In genomic region chr4:151996951-151997222, GRCm38 (mm10) we compare ENCODE assay signal across 8 mouse cellular contexts. TPM values are rescaled to one million over a fixed set of nuclear protein-coding genes. Genes with fewer than 3 reads are reported as not detected.
DNase-seq lines count a peak whose midpoint lies in the region; ATAC-seq and TF ChIP-seq lines count a peak whose summit lies in the region.

No protein-coding gene starts in this region.

- DNase-seq in heart, adult 18-20 months = no peak
- DNase-seq in liver, postnatal 0 days = no peak
- no peak for DNase-seq in ovary, adult 18-20 months (ENCODE audit: low spot score)
- no peak for DNase-seq in frontal cortex, adult 2 months (ENCODE audit: extremely low spot score in 1 of 2, low spot score in 1 of 2)
- DNase-seq in cerebellum, adult 11-12 months = no peak

- H3K4me3 ChIP-seq in heart, embryonic 13.5 days = peak overlapping the region; percentile 96
- peak overlapping the region; percentile 67 for H3K4me3 ChIP-seq in ES-Bruce4 (ENCODE audit: low read depth, low read length)
- H3K4me3 ChIP-seq in forebrain, embryonic 16.5 days (replicated peaks; ENCODE audit: low read length) = peak overlapping the region; percentile 95
- H3K4me3 ChIP-seq in liver, postnatal 0 days (ENCODE audit: low read depth, low read length) = peak overlapping the region; percentile 97

- no peaks in the 10 kb centered on the region for H3K27me3 ChIP-seq in heart, embryonic 13.5 days (replicated peaks)
- H3K27me3 ChIP-seq in ES-Bruce4 (ENCODE audit: control insufficient read depth, insufficient read depth, low read length, poor library complexity, severe bottlenecking) = no peaks in the 10 kb centered on the region; the same call in 1 of the 2 replicates
- no peaks in the 10 kb centered on the region for H3K27me3 ChIP-seq in forebrain, embryonic 16.5 days (replicated peaks; ENCODE audit: control insufficient read depth, insufficient read depth, low read length)
- H3K27me3 ChIP-seq in liver, postnatal 0 days (ENCODE audit: insufficient read depth, low read length) = peaks cover 5% of the 10 kb centered on the region

- 5% methylated on average over 13 of the region's 13 CpGs for WGBS in heart, embryonic 13.5 days
- 3% methylated on average over 13 of the region's 13 CpGs for WGBS in forebrain, embryonic 16.5 days
- 2% methylated on average over 13 of the region's 13 CpGs for WGBS in liver, postnatal 0 days (ENCODE audit: insufficient replicate concordance)

- peak overlapping the region; percentile 94 for H3K27ac ChIP-seq in heart, embryonic 13.5 days (replicated peaks)
- H3K27ac ChIP-seq in ES-Bruce4 (ENCODE audit: insufficient read depth, low read length) = no peak overlapping the region
- H3K27ac ChIP-seq in forebrain, embryonic 16.5 days (ENCODE audit: low read length) = peak overlapping the region; percentile 74
- peak overlapping the region; percentile 98 for H3K27ac ChIP-seq in liver, postnatal 0 days (ENCODE audit: low read depth)

- ATAC-seq in heart, embryonic 13.5 days (ENCODE audit: extremely low read depth, insufficient number of reproducible peaks, low FRiP score, low TSS enrichment) = no peak
- ATAC-seq in forebrain, embryonic 16.5 days = no peak
- ATAC-seq in liver, postnatal 0 days = no peak

- peak overlapping the region; percentile 91 for H3K9ac ChIP-seq in heart, embryonic 13.5 days
- peak overlapping the region; percentile 72 for H3K9ac ChIP-seq in ES-Bruce4 (ENCODE audit: low read depth, poor library complexity, severe bottlenecking)
- peak overlapping the region; percentile 77 for H3K9ac ChIP-seq in forebrain, embryonic 16.5 days (replicated peaks; ENCODE audit: low read depth, low read length)
- H3K9ac ChIP-seq in liver, postnatal 0 days (replicated peaks) = peak overlapping the region; percentile 82

- TF ChIP-seq CTCF in ES-Bruce4 (IDR thresholded peaks at IDR 0.05; ENCODE audit: low read depth, low read length) = no peak
- no peak for TF ChIP-seq CTCF in liver, postnatal 0 days (IDR thresholded peaks at IDR 0.05; ENCODE audit: low read depth)

- no peaks in the 10 kb centered on the region for H3K9me3 ChIP-seq in heart, embryonic 13.5 days
- no peaks in the 10 kb centered on the region for H3K9me3 ChIP-seq in ES-Bruce4 (replicated peaks; ENCODE audit: control insufficient read depth, insufficient read depth, low read length, poor library complexity, severe bottlenecking)
- no peaks in the 10 kb centered on the region for H3K9me3 ChIP-seq in forebrain, embryonic 16.5 days (ENCODE audit: control insufficient read depth, low read length)
- H3K9me3 ChIP-seq in liver, postnatal 0 days (ENCODE audit: low read length) = no peaks in the 10 kb centered on the region

- TF ChIP-seq POLR2A in ES-Bruce4 (IDR thresholded peaks at IDR 0.05; ENCODE audit: insufficient read depth, low read length) = no peak

- peak overlapping the region; percentile 82 for H3K4me2 ChIP-seq in heart, embryonic 13.5 days
- H3K4me2 ChIP-seq in forebrain, embryonic 16.5 days (ENCODE audit: low read length) = peak overlapping the region; percentile 64
- H3K4me2 ChIP-seq in liver, postnatal 0 days (ENCODE audit: low read depth, low read length) = peak overlapping the region; percentile 100

- H3K4me1 ChIP-seq in heart, embryonic 13.5 days = peaks cover 36% of the 10 kb centered on the region
- no peaks in the 10 kb centered on the region for H3K4me1 ChIP-seq in ES-Bruce4 (ENCODE audit: control insufficient read depth, insufficient read depth, low read length)
- H3K4me1 ChIP-seq in forebrain, embryonic 16.5 days (replicated peaks; ENCODE audit: control insufficient read depth, insufficient read depth, low read length) = peaks cover 20% of the 10 kb centered on the region
- peaks cover 17% of the 10 kb centered on the region for H3K4me1 ChIP-seq in liver, postnatal 0 days (ENCODE audit: insufficient read depth)

- peaks cover 20% of the 10 kb centered on the region for H3K36me3 ChIP-seq in heart, embryonic 13.5 days
- H3K36me3 ChIP-seq in ES-Bruce4 (ENCODE audit: control insufficient read depth, insufficient read depth, low read length, poor library complexity, severe bottlenecking) = peaks cover 8% of the 10 kb centered on the region
- peaks cover 2% of the 10 kb centered on the region; the same call in 1 of the 2 replicates for H3K36me3 ChIP-seq in forebrain, embryonic 16.5 days (ENCODE audit: control insufficient read depth, insufficient read depth)
- peaks cover 3% of the 10 kb centered on the region for H3K36me3 ChIP-seq in liver, postnatal 0 days (replicated peaks; ENCODE audit: insufficient read depth, low read length)

- TF ChIP-seq EP300 in ES-Bruce4 (IDR thresholded peaks at IDR 0.05; ENCODE audit: insufficient read depth, low read depth, low read length) = no peak
- no peak for TF ChIP-seq EP300 in liver, postnatal 0 days (IDR thresholded peaks at IDR 0.05; ENCODE audit: low read depth)

RNA-seq across cellular contexts. Expression of gene Phf13, which starts 0.8 kb away (rescaled TPM):
- polyA plus RNA-seq in heart, embryonic 13.5 days (2015; fragmentation: Nextera tagmentation; extraction: Ambion mirVana) = 17.8 and 18.3 TPM in 2 replicates
- total RNA-seq in heart, adult 18-20 months (2021) = 1 to 10 TPM; 5.4 to 5.9 TPM
- 49.7 and 52.1 TPM in 2 replicates for polyA plus RNA-seq in ES-Bruce4 (2011; ENCODE audit: insufficient read depth, insufficient read length, low read depth, missing spikeins)
- polyA plus RNA-seq in forebrain, embryonic 16.5 days (2015; fragmentation: Nextera tagmentation; extraction: Ambion mirVana) = 20.5 and 21.8 TPM in 2 replicates
- polyA plus RNA-seq in liver, postnatal 0 days (2015; fragmentation: Nextera tagmentation; extraction: Ambion mirVana) = 3.6 and 4.1 TPM in 2 replicates
- 9.1 and 9.3 TPM in 2 replicates for polyA plus RNA-seq in frontal cortex, adult 2 months (2012; rRNA removed)

RNA-seq across cellular contexts. Expression of gene Thap3, which starts 8.1 kb away (rescaled TPM):
- 26.1 and 28.0 TPM in 2 replicates for polyA plus RNA-seq in heart, embryonic 13.5 days (2015; fragmentation: Nextera tagmentation; extraction: Ambion mirVana)
- 10 to 100 TPM; 10.5 to 14.9 TPM for total RNA-seq in heart, adult 18-20 months (2021)
- 20.0 and 20.7 TPM in 2 replicates for polyA plus RNA-seq in ES-Bruce4 (2011; ENCODE audit: insufficient read depth, insufficient read length, low read depth, missing spikeins)
- polyA plus RNA-seq in forebrain, embryonic 16.5 days (2015; fragmentation: Nextera tagmentation; extraction: Ambion mirVana) = 32.7 and 42.7 TPM in 2 replicates
- polyA plus RNA-seq in liver, postnatal 0 days (2015; fragmentation: Nextera tagmentation; extraction: Ambion mirVana) = 5.7 and 6.8 TPM in 2 replicates
- polyA plus RNA-seq in frontal cortex, adult 2 months (2012; rRNA removed) = 29.8 and 39.4 TPM in 2 replicates

RNA-seq across cellular contexts. Expression of gene Klhl21, which starts 11.7 kb away (rescaled TPM):
- 23.2 and 25.9 TPM in 2 replicates for polyA plus RNA-seq in heart, embryonic 13.5 days (2015; fragmentation: Nextera tagmentation; extraction: Ambion mirVana)
- 10 to 100 TPM; 82.1 to 83.9 TPM for total RNA-seq in heart, adult 18-20 months (2021)
- polyA plus RNA-seq in ES-Bruce4 (2011; ENCODE audit: insufficient read depth, insufficient read length, low read depth, missing spikeins) = 24.0 and 24.4 TPM in 2 replicates
- polyA plus RNA-seq in forebrain, embryonic 16.5 days (2015; fragmentation: Nextera tagmentation; extraction: Ambion mirVana) = 2.9 and 3.6 TPM in 2 replicates
- polyA plus RNA-seq in liver, postnatal 0 days (2015; fragmentation: Nextera tagmentation; extraction: Ambion mirVana) = 4.2 TPM in 2 replicates
- polyA plus RNA-seq in frontal cortex, adult 2 months (2012; rRNA removed) = 11.2 and 12.1 TPM in 2 replicates

RNA-seq across cellular contexts. Expression of gene Zbtb48, which starts 30.6 kb away (rescaled TPM):
- 10.0 and 11.6 TPM in 2 replicates for polyA plus RNA-seq in heart, embryonic 13.5 days (2015; fragmentation: Nextera tagmentation; extraction: Ambion mirVana)
- total RNA-seq in heart, adult 18-20 months (2021) = 1 to 10 TPM; 3.4 to 3.6 TPM
- polyA plus RNA-seq in ES-Bruce4 (2011; ENCODE audit: insufficient read depth, insufficient read length, low read depth, missing spikeins) = 13.4 and 13.5 TPM in 2 replicates
- 23.4 and 25.4 TPM in 2 replicates for polyA plus RNA-seq in forebrain, embryonic 16.5 days (2015; fragmentation: Nextera tagmentation; extraction: Ambion mirVana)
- 7.4 and 8.5 TPM in 2 replicates for polyA plus RNA-seq in liver, postnatal 0 days (2015; fragmentation: Nextera tagmentation; extraction: Ambion mirVana)
- 17.6 and 19.1 TPM in 2 replicates for polyA plus RNA-seq in frontal cortex, adult 2 months (2012; rRNA removed)

RNA-seq across cellular contexts. Expression of gene Tas1r1, which starts 41.5 kb away (rescaled TPM):
- polyA plus RNA-seq in heart, embryonic 13.5 days (2015; fragmentation: Nextera tagmentation; extraction: Ambion mirVana) = 0.11 TPM in 1 of 2 replicates, not detected in the other
- under 1 TPM; 0.10 to 0.13 TPM for total RNA-seq in heart, adult 18-20 months (2021)
- 0.38 and 0.55 TPM in 2 replicates for polyA plus RNA-seq in ES-Bruce4 (2011; ENCODE audit: insufficient read depth, insufficient read length, low read depth, missing spikeins)
- polyA plus RNA-seq in forebrain, embryonic 16.5 days (2015; fragmentation: Nextera tagmentation; extraction: Ambion mirVana) = 0.97 and 1.6 TPM in 2 replicates
- polyA plus RNA-seq in liver, postnatal 0 days (2015; fragmentation: Nextera tagmentation; extraction: Ambion mirVana) = 0.07 TPM in 2 replicates
- polyA plus RNA-seq in frontal cortex, adult 2 months (2012; rRNA removed) = 0.13 and 0.20 TPM in 2 replicates
